Mouse (Mus musculus) forebrain, embryonic 11.5 days (tissue): ENCODE measurements around the gene Olfr538. TPM values are rescaled to one million over a fixed set of nuclear protein-coding genes. Genes with fewer than 3 reads are reported as not detected.
"Not testable (repeated sequence)": the region's sequence is repeated elsewhere in the genome, so short reads cannot be mapped to it uniquely, and the experiment has no call there.

Experiments used
- ATAC-seq: fragments of 200-750 bp; cut with Nextera tagmentation; replicated peaks from 2 replicates; pipeline ENCODE4 v1.8.0; 2017; ENCODE audit warnings: moderate TSS enrichment; ENCODE audit not compliant: low FRiP score
- DNase-seq: peaks from one replicate; pipeline ENCODE4 v3.0.0-alpha.2; 2017; ENCODE audit warnings: low spot score
- H3K27ac ChIP-seq: fragments of 300-500 bp; sonication (generic); 2 replicates; pipeline ENCODE4 v1.5.1; 2014; ENCODE audit warnings: low read depth, low read length
- H3K27me3 ChIP-seq: fragments of 300-500 bp; sonication (generic); 2 replicates; pipeline ENCODE4 v1.6.1; 2014; ENCODE audit warnings: mild to moderate bottlenecking, low read length, mixed read lengths; ENCODE audit not compliant: control insufficient read depth, insufficient read depth
- H3K36me3 ChIP-seq: fragments of 300-500 bp; sonication (generic); 2 replicates; pipeline ENCODE4 v1.6.1; 2014; ENCODE audit warnings: mild to moderate bottlenecking, low read length, moderate library complexity, mixed read lengths; ENCODE audit not compliant: control insufficient read depth, insufficient read depth
- H3K4me1 ChIP-seq: fragments of 300-500 bp; sonication (generic); replicated peaks from 2 replicates; pipeline ENCODE4 v1.6.1; 2014; ENCODE audit warnings: low read length, mixed read lengths; ENCODE audit not compliant: control insufficient read depth, insufficient read depth
- H3K4me2 ChIP-seq: fragments of 300-500 bp; sonication (generic); 2 replicates; pipeline ENCODE4 v1.6.1; 2014; ENCODE audit warnings: low read depth, mild to moderate bottlenecking, low read length, moderate library complexity, mixed read lengths; ENCODE audit not compliant: severe bottlenecking
- H3K4me3 ChIP-seq: fragments of 300-500 bp; sonication (generic); 2 replicates; pipeline ENCODE4 v1.5.1; 2014; ENCODE audit warnings: low read depth, low read length
- H3K9ac ChIP-seq: fragments of 300-500 bp; sonication (generic); 2 replicates; pipeline ENCODE4 v1.6.1; 2014; ENCODE audit warnings: low read length
- H3K9me3 ChIP-seq: fragments of 300-500 bp; sonication (generic); 2 replicates; pipeline ENCODE4 v1.6.1; 2016; ENCODE audit warnings: low read length, mixed read lengths; ENCODE audit not compliant: control insufficient read depth
- WGBS: fragments of 180-500 bp; shearing (Covaris S2); extraction: QIAGEN DNeasy Blood & Tissue Kit; methylation state at CpG from one replicate; pipeline ENCODE4 v1.1.7; 2014; 5-methylcytosine and 5-hydroxymethylcytosine counted together
- polyA plus RNA-seq: library from polyadenylated mRNA; unstranded; fragments of >200 nt; fragmentation: Nextera tagmentation; extraction: Ambion mirVana; gene quantifications from 2 replicates; pipeline ENCODE4 v1.2.1, GENCODE M21; 2014

The Olfr538 gene
- not detected in 2 replicates for polyA plus RNA-seq

DNA sequence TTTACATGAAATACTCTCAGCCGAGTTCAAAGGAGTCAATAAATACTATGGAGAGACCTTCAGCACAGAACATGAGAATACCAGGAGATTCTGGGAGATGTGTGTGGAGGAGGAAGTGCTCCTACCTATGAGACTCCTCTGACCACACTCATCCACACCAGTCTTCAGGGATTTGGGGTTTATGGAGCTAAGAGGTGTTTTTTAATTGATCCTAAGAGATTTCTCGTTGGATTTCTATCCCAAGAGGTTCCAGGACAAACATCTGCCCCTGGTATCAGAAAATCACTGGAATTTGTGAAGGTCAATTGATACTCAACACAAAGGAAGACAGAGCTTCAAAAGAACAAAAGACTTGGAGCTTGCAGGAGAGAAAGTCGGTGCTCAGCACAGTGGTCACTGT lies at the start of gene Olfr538:
TSS of gene Olfr538 (plus strand) at position 301 of the 400 bp plus-strand sequence.
- Histone ChIP-seq H3K4me3 (no peak within 1 kb of the TSS), H3K9ac (no peak within 1 kb of the TSS), H3K27ac (no peak within 1 kb of the TSS), H3K27me3 (no peaks in the 10 kb centered on the region), H3K9me3 (no peaks in the 10 kb centered on the region), H3K4me1 (no peaks in the 10 kb centered on the region), H3K4me2 (no peak within 1 kb of the TSS), H3K36me3 (no peaks in the 10 kb centered on the region)
- no peak for DNase-seq
- 64% methylated on average over 3 of the region's 3 CpGs for WGBS
- no peak for ATAC-seq

DNA sequence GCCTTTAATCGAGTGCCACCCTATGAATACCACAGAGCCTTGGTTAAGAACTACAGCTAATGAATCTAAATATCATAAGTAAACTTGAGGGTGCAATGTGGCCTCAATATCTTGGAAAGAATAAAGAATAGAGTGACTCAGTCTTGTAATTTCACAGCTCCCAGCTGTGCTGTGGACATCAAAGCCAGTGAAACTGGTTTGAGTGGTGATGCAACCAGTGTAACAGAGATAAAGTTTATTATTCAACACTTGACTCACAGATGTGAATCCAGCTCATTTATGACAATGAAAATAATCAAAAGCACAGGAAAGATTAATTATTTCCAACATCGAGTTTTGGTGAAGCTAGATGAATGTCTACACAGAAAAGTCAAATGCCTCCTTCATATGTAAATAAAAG lies 27.9 kb upstream of the Olfr538 start:
- Histone ChIP-seq H3K27ac (no peak overlapping the region), H3K27me3 (no peaks in the 10 kb centered on the region), H3K9me3 (no peaks in the 10 kb centered on the region), H3K4me1 (no peaks in the 10 kb centered on the region), H3K4me3 (no peak overlapping the region), H3K36me3 (no peaks in the 10 kb centered on the region), H3K9ac (no peak overlapping the region), H3K4me2 (no peak overlapping the region)
- DNase-seq, result no peak
- no peak for ATAC-seq
- 82% methylated on average over 2 of the region's 2 CpGs for WGBS

DNA sequence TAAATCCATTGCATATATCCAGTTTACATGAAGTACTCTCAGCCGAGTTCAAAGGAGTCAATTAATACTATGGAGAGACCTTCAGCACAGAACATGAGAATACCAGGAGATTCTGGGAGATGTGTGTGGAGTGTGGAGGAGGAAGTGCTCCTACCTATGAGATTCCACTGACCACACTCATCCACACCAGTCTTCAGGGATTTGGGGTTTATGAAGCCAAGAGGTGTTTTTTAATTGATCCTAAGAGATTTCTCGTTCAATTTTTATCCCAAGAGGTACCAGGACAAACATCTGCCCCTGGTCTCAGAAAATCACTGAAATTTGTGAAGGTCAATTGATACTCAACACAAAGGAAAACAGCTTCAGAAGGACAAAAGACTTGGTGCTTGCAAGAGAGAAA lies 33.3 kb downstream of the Olfr538 start, which contains the start of gene Olfr46:
TSS of gene Olfr46 (plus strand) at position 301 of the 400 bp plus-strand sequence.
- not testable (repeated sequence) for H3K9ac ChIP-seq, H3K9me3 ChIP-seq, H3K4me1 ChIP-seq, H3K27ac ChIP-seq, H3K27me3 ChIP-seq, DNase-seq, H3K4me2 ChIP-seq, H3K4me3 ChIP-seq, ATAC-seq, H3K36me3 ChIP-seq
- WGBS, result 83% methylated on average over 2 of the region's 2 CpGs

Other genes with a start within 250 kb of the Olfr538 start
- gene Olfr525, start 247.0 kb upstream of the Olfr538 start, polyA plus RNA-seq, result not detected in 2 replicates
- gene Olfr527, start 233.9 kb upstream of the Olfr538 start, polyA plus RNA-seq, result not detected in 2 replicates
- gene Olfr60, start 206.2 kb upstream of the Olfr538 start, polyA plus RNA-seq, result not detected in 2 replicates
- not detected in 2 replicates for gene Olfr530, start 191.6 kb upstream of the Olfr538 start, polyA plus RNA-seq
- not detected in 2 replicates for gene Olfr531, start 165.0 kb upstream of the Olfr538 start, polyA plus RNA-seq
- gene Olfr532, start 146.2 kb upstream of the Olfr538 start, polyA plus RNA-seq, result not detected in 2 replicates
- gene Olfr533, start 104.5 kb upstream of the Olfr538 start, polyA plus RNA-seq, result not detected in 2 replicates
- not detected in 2 replicates for gene Olfr535, start 83.7 kb upstream of the Olfr538 start, polyA plus RNA-seq
- gene Olfr536, start 60.5 kb upstream of the Olfr538 start, polyA plus RNA-seq, result not detected in 2 replicates
- gene Olfr46, start 33.4 kb downstream of the Olfr538 start, polyA plus RNA-seq, result 0.03 TPM in 1 of 2 replicates, not detected in the other
- not detected in 2 replicates for gene Olfr61, start 61.1 kb downstream of the Olfr538 start, polyA plus RNA-seq
- not detected in 2 replicates for gene Olfr53, start 78.6 kb downstream of the Olfr538 start, polyA plus RNA-seq
- not detected in 2 replicates for gene Olfr539, start 92.0 kb downstream of the Olfr538 start, polyA plus RNA-seq
- gene Olfr45, start 114.1 kb downstream of the Olfr538 start, polyA plus RNA-seq, result not detected in 2 replicates
- not detected in 2 replicates for gene Olfr541, start 129.4 kb downstream of the Olfr538 start, polyA plus RNA-seq
- not detected in 2 replicates for gene Cyp2e1, start 195.9 kb downstream of the Olfr538 start, polyA plus RNA-seq
- gene Syce1, start 220.0 kb downstream of the Olfr538 start, polyA plus RNA-seq, result not detected in 2 replicates